Mouse (Mus musculus): ENCODE results near the gene Micu1. TPM values are rescaled to one million over a fixed set of nuclear protein-coding genes. Genes with fewer than 3 reads are reported as not detected.

Gene Micu1
- total RNA-seq, 2 experiments from 2014 or later: 56.1 to 67.3 TPM

DNA sequence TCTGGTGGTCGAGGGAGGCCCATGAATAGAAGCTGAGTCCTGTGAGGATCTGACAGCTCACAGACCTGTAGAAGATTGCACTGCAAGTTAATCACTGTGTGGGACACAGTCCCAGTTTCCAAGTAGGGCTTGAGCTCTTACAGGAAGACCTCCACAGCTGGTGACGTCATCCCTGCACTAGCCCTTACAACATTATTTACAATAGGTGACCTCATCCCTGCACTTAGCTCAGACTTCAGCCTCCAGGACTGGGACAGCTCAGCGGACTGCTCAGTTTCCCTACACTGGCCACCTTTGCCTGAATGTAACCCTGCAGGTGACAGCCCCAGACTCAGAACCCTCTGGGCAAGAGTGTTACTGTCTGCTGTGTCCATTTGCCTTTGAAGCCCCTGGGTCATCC, 75.0 kb downstream of the Micu1 start:
- peak; percentile 18 for DNase-seq

DNA sequence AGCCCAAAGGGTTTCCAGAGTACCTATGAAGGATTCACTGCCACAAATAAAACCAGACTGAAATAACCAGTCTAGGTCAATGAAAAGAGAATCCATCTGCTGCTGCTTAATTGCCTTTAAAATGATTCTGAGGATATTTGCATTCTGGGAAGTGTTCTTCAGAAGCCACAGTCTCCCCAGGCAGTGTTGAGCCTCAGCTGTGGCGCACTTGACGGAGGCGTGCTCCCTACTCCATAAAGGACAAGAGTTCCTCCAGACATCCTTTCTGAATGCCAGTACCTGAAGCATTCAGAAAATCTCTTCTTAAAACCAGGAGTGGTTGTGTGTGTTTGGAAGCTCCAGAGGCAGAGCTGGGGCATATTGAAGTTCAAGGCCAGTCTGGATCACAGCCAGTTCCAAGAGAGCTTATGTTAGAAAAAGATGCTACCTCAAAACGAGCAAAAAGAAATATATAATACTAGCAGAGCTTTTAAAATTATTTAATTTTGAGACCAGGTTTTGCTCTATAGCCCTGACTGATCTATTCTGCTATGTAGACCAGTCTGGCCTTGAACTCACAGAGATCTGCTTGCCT, 75.9 kb downstream of the Micu1 start:
- DNase-seq: peak; percentile 52

DNA sequence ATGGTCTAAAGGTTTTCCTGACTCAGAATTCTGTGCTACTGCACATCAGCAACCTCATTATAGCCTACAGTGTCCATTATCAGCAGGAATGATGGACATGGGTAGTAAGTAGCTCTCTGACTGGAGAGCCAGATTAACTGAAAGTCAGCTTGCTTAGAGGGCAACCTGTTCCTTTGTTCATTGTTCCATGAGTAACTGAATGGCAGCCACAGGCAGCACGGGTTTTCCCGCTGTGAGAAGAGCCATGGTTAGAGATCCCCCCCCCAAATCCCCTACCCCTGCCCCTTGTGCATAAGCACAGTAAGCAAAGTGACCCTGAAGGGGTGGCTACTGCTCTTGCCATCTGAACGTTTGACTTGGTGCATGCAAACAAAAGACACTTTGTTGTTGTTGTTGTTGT, 78.4 kb downstream of the Micu1 start:
- DNase-seq: no peak

DNA sequence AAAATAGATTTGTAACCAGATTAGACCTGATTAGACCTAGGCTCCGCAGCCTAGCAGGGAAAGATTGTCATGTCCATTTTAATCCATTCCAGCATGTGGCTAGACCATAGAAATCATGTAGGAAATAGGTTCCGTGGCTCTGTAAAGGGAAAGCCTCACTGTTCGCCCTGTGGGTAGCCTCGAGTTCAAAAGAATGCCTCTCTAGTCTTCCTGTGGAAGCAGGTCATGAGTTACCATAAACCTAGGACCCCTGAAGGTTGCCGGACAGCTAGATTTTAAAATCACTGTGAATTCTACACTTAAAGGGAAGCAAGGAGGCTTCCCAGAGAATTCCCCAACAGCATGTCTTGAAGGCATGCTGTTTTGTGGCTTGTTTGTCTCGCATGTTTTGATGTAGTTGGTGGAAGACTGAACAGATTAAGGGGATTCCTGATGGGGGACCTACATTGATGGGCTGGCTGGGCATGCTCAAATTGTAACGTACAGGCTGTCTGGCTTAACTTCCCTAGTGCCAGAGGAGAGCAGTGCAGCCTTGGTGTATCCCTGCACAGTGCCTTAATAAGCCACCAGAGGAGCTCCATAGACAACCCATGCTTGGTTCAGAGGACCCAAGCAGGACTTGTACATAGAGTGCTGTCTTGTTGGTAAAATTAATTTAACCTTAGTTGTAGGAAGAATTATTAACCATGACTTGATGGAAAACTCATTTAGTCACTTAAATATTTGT, 79.1 kb downstream of the Micu1 start:
- no peak for DNase-seq

DNA sequence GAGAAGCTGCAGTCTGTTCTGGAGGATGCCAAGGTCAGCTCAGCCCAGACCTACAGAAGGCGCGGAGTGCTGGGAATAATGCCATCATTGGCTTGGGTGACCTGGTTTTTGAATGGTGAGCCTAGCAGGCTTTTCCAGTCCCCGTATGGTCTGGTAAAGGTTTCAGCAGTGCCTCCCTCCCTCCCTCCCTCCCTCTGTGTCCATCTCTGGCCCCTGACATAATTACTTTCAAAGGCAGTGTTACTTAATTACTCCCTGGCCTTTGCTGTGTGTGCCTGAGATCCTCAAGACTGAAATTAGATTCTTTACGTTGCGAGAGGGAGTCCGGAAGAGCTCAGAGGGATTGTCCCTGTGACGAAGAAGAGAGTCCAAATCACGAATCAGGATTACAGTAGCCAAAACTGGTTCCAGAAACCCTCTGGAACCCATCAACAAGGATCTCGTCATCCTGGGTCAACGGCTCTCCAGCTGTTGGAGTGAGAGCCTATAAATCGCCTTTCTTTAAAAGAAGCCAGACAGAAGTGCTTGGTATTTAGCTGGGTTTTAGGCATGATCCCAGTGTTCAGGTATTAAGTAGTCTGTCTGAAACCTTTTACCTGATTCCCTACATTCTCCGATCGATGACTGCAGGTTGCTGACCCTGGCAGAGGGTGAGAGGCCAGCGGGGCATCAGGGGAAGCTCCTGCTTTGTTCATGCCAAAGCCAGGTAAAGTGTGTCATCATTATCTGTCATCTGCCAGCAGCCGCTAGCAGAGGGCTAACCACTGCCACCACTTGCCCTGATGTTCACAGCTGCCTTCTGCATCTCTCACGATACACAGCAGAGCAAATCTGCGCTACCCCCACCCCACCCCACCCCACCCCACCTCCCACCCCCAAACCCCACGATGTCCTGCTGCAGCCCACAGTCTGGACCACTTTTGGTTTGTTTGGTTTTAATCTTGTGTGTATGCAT, 82.7 kb downstream of the Micu1 start:
- DNase-seq: peak; percentile 31

DNA sequence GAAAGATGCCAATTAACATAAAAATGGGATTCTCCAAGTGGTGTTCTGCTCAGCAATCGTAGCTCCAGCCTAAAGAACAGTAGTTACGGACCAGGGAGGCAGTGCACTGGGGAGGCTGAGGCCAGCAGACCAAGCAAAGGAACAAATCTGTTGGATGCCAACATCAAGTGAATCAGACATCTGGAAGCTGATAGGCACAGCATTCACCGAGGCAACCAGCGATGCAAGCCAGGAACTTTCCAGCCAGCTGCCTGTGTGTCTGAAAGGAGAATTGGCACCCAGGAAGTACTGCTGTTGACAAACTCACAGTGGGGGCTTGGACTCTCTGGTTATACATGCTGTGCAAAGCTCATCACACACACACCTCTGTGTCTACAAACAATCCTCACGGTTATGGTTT, 84.0 kb downstream of the Micu1 start:
- peak; percentile 30 for DNase-seq

DNA sequence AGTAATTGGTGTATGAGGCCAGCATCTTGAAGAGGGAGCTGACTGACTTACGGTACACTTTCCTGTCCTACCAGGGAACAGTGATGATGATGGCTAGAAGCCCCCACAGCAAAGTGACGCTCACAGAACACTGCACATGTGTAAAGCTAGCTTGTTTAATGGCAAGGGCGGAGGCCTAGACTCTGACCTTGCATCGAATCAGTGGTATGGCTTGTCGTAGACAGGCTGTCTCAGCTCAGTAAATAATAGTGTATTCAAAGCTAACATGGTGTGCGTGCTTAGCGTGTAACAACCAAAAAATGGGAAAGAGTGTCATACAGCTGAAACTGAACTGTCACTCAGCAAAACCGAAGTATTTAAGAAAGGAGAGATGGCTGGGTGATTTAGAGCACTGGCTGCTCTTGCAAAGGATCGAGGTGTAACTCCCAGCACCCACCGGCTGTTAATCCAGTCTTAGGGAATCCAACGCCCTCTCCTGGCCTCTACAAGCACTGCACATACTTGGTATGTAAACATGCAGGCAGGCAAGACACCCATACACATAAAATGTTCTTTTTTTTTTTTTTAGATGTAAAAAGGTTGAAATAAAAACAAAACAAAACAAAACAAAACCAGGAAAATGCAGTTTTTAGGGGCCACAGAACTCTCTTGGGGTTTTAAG, 85.0 kb downstream of the Micu1 start:
- DNase-seq: no peak

DNA sequence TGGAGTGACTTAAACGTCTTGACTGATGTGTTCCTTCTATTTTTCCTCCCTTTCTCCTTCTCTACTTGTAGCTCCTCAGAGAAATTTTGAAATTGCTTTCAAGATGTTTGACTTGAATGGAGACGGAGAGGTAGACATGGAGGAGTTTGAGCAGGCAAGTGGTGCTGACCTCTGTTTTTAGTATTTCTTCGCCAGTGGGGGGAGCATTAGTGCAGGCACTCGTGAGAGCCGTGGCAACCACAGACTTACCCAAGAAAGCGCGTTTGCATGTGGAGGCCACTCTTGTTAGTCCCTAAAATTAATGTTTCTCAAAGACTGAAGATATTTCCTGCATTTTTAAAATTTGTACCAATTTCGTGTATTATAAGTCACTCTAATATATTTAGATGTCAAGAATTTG, 85.6 kb downstream of the Micu1 start:
- DNase-seq: no peak

DNA sequence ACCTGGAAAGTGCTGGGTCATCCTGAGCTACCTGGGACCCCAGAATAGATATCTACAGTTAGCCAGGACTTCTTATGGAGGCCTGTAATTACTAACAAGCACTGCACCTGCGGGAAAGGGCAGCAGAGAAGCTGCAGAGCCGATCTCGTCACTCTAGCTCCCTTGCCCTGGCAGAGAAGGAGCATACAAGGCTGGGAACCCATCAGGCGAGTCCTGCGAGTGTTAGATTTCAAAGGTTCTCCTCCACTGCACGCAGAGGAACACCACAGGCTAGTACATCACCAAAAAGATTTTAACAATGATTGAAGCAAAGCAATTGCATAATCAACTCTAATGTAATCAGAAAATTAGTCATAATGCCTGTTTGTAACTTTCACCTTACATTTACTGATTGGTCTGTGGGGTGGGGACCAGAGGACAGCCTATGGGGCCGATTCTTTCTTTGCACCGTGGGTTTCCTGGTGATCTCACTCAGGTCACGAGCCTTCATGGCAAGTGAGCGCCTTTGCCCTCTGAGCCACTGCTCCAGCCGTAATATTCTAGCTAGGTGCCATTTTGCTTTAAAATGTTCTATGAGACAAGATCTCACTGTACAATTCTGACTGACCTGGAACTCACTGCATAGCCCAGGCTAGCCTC, 88.1 kb downstream of the Micu1 start:
- no peak for DNase-seq

DNA sequence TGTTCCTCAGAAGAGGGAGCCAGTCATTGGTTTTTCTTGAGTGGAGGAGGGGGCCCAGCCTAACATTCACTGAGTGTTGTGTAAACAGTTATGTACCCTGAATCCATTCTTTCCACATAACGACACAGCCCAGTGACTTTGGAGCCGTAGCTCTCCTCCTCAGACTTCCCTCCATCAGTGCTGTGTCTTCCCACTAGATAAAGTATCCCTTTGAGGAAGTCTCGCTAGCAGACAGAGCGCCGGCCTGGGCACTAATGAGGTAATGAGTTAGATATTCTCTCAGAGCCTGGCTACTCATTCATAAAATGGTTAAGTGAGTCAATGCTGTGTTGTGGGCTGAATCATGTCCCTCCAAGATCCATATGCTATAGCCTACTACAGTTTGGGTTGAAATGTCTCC, 89.6 kb downstream of the Micu1 start:
- no peak for DNase-seq

DNA sequence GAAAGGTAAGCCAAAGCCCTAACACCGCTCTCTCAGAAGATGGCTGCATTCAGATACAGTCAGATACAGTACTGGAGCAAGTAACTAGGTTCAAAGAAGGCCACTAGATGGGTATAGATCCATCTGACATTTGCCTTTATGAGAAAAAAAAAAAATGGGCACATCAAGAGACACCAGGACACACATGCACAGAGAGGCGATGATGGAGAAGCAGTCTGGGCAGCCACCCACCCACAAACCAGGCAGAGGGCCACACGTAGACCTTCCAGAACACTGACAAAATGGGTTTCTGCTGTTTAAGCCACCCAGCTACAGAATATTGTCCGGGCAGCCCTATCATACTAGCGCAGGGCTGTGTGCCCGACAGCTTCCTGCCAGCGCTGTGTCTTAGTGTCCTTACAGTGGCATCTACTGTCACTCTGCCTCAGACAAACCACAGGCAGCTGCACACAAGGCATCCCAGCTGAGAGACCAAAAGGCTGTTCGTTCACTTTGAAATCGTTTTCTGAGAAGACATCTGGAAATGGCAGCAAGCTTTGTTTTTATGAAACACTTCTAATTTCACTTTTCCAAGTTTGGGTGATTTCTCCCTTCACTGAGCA, 90.4 kb downstream of the Micu1 start:
- DNase-seq: no peak

DNA sequence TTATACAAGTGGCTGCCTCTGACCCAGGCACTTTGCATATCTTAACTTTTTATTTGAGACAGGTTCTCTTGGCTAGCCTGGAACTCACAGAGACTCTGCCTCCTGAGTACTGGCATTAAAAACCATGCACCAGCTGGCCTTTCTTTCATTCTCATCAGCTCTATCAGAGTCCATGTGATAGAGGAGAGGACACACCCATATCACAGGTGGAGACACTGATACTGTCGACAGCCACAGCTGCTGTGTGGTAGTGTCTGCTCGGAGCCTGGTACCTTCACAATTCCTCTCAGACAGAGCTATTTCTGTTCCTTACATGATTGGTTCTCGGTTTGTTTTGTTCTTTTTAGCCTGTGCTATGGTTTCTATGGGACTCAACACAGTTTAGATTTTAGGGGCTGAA, 91.2 kb downstream of the Micu1 start:
- no peak for DNase-seq

DNA sequence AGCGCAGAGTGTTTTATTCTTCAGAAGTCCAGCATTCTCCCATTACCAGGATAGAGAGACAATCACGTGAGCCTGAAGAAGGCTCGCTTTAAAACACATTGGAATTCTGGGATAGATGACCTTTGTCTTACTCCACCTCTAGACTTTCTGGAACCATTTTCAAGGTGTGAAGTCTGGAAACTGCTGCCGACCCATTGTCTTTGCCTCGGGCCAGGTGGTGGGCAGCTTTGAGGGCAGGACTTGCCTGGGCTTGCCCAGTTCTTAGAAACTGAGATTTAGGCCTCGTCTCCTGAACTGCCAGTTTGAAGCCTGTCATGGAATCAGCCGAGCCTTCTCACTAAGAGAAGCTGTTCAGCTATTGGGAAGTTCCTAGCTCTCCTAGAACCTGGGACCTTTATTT, 92.8 kb downstream of the Micu1 start:
- no peak for DNase-seq

DNA sequence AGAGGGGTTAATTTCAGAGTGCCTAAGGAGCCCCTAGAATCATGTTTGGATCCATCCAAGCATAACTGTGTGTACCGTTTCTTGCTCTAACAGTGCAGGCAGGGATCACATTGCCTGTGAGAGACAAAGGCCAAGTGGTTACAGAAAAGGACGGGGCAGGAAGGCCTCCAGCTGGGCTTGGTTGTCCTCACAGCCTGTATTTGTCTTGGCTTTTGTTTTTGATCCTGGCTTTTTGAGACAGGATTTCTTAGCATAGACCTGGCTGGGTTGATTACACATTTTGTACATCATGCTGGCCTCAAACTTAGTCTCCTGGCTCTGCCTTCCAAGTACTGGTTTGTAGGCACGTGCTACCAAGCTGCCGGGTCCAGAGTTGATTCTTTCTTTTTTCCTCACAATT, 93.6 kb downstream of the Micu1 start:
- no peak for DNase-seq

DNA sequence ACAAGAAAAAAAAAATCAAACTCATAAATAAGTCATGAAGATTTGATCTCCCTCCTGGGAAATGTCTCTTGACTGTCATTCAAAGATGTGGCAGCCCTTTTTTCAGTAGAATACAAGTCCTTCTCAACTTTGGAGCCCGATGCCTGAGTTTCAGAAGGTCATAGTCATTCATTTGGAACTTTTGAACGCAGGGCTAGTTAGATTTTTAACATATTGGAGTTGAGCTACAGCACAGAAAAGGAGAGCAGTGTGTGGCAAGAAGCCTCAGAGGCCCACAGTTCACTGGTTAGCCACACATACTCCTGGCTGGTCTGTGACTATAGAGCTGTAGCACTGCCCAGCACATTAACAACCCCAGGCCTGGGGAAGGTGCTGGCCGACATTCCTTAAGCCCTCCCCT, 96.1 kb downstream of the Micu1 start:
- no peak for DNase-seq

DNA sequence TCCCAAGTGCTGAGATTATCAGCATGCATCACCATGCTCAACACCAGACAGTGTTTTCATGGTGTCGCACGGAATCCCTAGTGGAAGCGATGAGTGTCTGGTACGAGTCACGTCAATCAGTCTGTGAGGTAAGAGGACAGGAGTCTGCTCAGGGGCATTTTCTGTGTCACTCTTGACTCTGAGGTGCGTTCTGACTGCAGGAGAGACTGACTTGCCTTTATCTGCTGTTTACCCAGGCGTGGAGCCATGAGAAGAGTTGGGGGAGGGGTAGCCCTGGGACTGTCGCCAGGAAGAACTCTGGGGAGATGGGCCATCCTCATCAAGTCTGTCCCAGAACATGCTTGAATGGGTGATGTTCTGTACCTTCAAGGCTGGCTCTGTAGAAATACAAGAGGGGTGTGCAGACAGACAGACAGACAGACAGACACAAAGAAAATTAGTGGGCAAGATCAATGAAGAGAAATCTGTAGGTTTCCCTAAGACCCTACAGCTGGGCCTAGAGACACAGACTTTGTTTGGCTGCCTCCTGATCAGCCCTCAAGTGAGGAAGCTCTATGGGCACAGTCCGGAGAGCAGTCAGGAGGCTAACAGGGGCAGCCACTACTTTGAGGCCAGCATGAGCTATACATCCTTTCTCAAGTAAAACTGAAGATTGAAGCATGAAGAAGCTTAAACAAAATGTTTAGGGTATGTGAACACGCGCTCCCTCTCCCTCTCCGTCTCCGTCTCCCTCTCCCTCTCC, 97.2 kb downstream of the Micu1 start:
- no peak for DNase-seq

DNA sequence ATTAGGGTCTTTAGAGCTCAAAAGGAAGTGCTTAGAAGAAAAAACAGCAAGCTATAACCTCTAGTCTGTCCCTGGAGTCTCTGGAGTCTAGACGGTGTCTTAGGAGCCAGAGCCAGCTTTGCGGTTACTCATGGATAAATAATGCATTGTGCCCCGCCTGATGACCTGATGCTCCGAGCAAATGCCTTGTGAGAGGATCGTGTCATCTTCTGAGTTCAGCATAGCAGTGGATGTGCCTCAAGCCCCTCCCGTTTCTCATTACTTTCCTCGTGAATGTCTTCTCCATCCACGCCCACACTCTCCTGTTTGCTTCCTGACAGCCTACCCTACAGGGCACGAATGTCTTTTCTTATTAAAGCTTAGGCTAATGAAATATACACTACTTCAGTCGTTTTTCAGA, 97.9 kb downstream of the Micu1 start:
- DNase-seq: no peak

DNA sequence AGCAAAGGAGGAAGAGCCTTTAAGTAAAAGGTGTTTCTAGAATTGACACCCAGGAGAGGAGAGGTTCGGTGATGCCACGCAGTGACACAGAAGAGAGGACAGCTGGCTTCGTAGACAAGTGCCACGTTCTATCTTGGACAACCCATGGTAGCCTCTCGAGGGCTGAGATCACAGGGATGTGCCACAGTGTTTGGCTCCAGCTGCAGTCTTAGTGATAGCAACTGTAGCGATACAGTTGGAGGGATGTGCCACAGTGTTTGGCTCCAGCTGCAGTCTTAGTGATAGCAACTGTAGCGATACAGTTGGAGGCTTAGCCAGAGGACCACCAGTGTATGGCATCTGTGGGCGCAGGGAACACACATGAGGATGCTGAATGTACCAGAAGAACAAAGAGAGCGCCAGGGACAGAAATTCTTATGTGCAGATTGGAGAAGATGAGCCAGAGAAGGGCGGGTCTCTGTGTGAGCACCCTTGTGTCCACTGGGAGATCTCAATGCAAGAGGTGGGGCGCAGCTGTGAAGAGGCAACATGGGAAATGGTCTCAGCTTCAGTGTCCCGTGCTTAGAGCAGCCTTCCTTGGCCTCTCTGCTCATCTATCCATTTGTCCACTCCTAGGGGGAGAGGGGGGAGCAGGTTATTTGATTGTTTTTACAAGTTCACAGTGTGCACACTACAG, 98.7 kb downstream of the Micu1 start:
- DNase-seq: no peak

DNA sequence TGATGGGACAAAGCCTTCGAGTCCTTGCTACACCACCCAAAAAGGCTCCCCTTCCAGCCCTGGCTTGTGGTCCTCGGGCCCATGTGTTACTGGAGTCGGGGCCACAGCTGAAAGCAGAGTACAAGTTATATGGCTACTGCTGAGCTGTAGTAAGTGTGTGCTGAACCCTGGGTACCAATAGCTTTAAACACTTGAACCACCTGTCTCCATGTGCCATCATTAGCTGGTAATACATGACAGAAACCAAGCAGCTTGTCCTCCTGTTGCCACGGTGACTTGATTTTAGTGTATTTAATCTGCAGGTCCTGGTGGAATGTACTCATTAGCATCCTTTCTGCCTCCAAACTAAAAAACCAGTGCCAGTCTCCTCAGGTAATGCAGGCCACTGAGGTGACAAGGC, 106.4 kb downstream of the Micu1 start:
- DNase-seq: no peak

DNA sequence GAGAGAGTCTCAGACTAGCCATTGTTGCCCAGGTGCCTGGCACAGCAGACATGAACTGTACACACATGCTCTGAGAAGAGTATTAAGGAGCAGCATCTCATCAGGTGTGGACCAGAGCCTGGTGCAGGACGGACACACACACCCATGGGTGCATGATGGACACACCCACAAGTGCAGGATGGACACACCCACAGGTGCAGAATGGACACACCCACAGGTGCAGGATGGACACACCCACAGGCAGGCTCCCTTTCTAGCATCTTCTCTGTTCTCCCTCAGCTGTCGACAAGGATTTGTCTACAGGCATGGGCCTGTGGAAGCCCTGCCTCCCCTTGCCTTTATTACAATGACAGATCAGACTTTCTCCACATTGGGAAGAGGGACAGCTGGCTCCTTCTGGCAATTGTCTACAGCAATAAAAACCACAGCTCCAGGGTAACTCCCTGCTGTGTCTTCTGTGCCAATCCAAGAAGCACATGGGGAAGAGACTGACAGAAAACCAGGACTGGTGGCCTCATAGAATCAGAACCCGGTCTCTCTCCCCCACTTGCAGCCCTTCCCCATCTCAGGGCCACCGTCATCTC, 107.8 kb downstream of the Micu1 start:
- no peak for DNase-seq

All from adrenal gland, postnatal 10 days (tissue).